Mouse (Mus musculus) inflammation-experienced regulatory T-cells, adult 6 months (primary cell): ENCODE measurements around the gene Ankrd34c. TPM values are rescaled to one million over a fixed set of nuclear protein-coding genes. Genes with fewer than 3 reads are reported as not detected.
A peak's percentile ranks its signal among the peaks of the same experiment; 100 is the strongest.

Source experiments
- ATAC-seq: one replicate; pipeline ENCODE4 v1.8.0; 2017
- polyA plus RNA-seq, 3 experiments: library from polyadenylated mRNA; unstranded; fragments of 100-300 nt; shearing (Covaris generic); gene quantifications; one replicate each; pipeline ENCODE4 v1.2.1; 2017

Gene Ankrd34c
- not detected for polyA plus RNA-seq

GRCm38 (mm10) chr9:89738295-89738694 is at the start of gene Ankrd34c:
TSS of gene Ankrd34c (minus strand) at chr9:89738475.
- no peak for ATAC-seq

GRCm38 (mm10) chr9:89787532-89787931 is 49.3 kb upstream of the Ankrd34c start:
- no peak for ATAC-seq

GRCm38 (mm10) chr9:89781395-89781927 is 43.2 kb upstream of the Ankrd34c start:
- no peak for ATAC-seq

- no peak for ATAC-seq
Measured at GRCm38 (mm10) chr9:89779237-89779636, 41.0 kb upstream of the Ankrd34c start.

GRCm38 (mm10) chr9:89771153-89771552 is 32.9 kb upstream of the Ankrd34c start:
- ATAC-seq, result no peak

- no peak for ATAC-seq
Measured at GRCm38 (mm10) chr9:89762017-89762416, 23.7 kb upstream of the Ankrd34c start.

GRCm38 (mm10) chr9:89758569-89758968 is 20.3 kb upstream of the Ankrd34c start:
- ATAC-seq, result no peak

- no peak for ATAC-seq
Measured at GRCm38 (mm10) chr9:89758139-89758538, 19.9 kb upstream of the Ankrd34c start.

- no peak for ATAC-seq
Measured at GRCm38 (mm10) chr9:89757571-89757970, 19.3 kb upstream of the Ankrd34c start.

GRCm38 (mm10) chr9:89740041-89740440 is 1.8 kb upstream of the Ankrd34c start:
- no peak for ATAC-seq

- ATAC-seq, result no peak
Measured at GRCm38 (mm10) chr9:89737888-89738287, 387 bp downstream of the Ankrd34c start.

- ATAC-seq, result no peak
Measured at GRCm38 (mm10) chr9:89736932-89737705, 1.2 kb downstream of the Ankrd34c start.

- no peak for ATAC-seq
Measured at GRCm38 (mm10) chr9:89706906-89707305, 31.4 kb downstream of the Ankrd34c start.

GRCm38 (mm10) chr9:89705197-89705533 is 33.1 kb downstream of the Ankrd34c start:
- ATAC-seq, result peak; percentile 44

- peak; percentile 96 for ATAC-seq
Measured at GRCm38 (mm10) chr9:89704265-89705196, 33.7 kb downstream of the Ankrd34c start, which contains the start of gene Tmed3. TSS of gene Tmed3 (minus strand) at chr9:89705068.

- ATAC-seq, result no peak
Measured at GRCm38 (mm10) chr9:89700910-89701457, 37.3 kb downstream of the Ankrd34c start.

GRCm38 (mm10) chr9:89695143-89695542 is 43.1 kb downstream of the Ankrd34c start:
- ATAC-seq, result no peak

- no peak for ATAC-seq
Measured at GRCm38 (mm10) chr9:89693670-89694069, 44.6 kb downstream of the Ankrd34c start.

- ATAC-seq, result no peak
Measured at GRCm38 (mm10) chr9:89689179-89689578, 49.1 kb downstream of the Ankrd34c start.

GRCm38 (mm10) chr9:89687503-89688226 is 50.6 kb downstream of the Ankrd34c start:
- ATAC-seq, result peak; percentile 38

- no peak for ATAC-seq
Measured at GRCm38 (mm10) chr9:89686262-89686661, 52.0 kb downstream of the Ankrd34c start.

- no peak for ATAC-seq
Measured at GRCm38 (mm10) chr9:89678974-89679373, 59.3 kb downstream of the Ankrd34c start.
